Mouse (Mus musculus) heart, embryonic 11.5 days (tissue): ENCODE results near the gene Abr. TPM values are rescaled to one million over a fixed set of nuclear protein-coding genes. Genes with fewer than 3 reads are reported as not detected.

Experiments used
- ATAC-seq: fragments of 200-750 bp; cut with Nextera tagmentation; replicated peaks from 2 replicates; pipeline ENCODE4 v1.8.0; 2017; ENCODE audit warnings: moderate library complexity; ENCODE audit not compliant: insufficient number of reproducible peaks, low FRiP score, low TSS enrichment
- H3K27ac ChIP-seq: fragments of 300-500 bp; sonication (generic); 2 replicates; pipeline ENCODE4 v1.5.1; 2014; ENCODE audit warnings: mild to moderate bottlenecking, low read depth, low read length
- H3K27me3 ChIP-seq: fragments of 300-500 bp; sonication (generic); 2 replicates; pipeline ENCODE4 v1.6.1; 2014; ENCODE audit warnings: mild to moderate bottlenecking, low read length, mixed read lengths; ENCODE audit not compliant: control insufficient read depth, insufficient read depth
- H3K36me3 ChIP-seq: fragments of 300-500 bp; sonication (generic); 2 replicates; pipeline ENCODE4 v1.6.1; 2014; ENCODE audit warnings: mild to moderate bottlenecking, low read length, moderate library complexity, mixed read lengths; ENCODE audit not compliant: control insufficient read depth, insufficient read depth
- H3K4me1 ChIP-seq: fragments of 300-500 bp; sonication (generic); 2 replicates; pipeline ENCODE4 v1.6.1; 2014; ENCODE audit warnings: low read length; ENCODE audit not compliant: control insufficient read depth, insufficient read depth
- H3K4me2 ChIP-seq: fragments of 300-500 bp; sonication (generic); 2 replicates; pipeline ENCODE4 v1.6.1; 2014; ENCODE audit warnings: mild to moderate bottlenecking, moderate library complexity
- H3K4me3 ChIP-seq: fragments of 300-500 bp; sonication (generic); 2 replicates; pipeline ENCODE4 v1.5.1; 2014; ENCODE audit warnings: low read depth, low read length
- H3K9ac ChIP-seq: fragments of 300-500 bp; sonication (generic); 2 replicates; pipeline ENCODE4 v1.6.1; 2014; ENCODE audit warnings: mild to moderate bottlenecking, low read depth, low read length, moderate library complexity
- H3K9me3 ChIP-seq: fragments of 300-500 bp; sonication (generic); replicated peaks from 2 replicates; pipeline ENCODE4 v1.6.1; 2016; ENCODE audit warnings: low read length; ENCODE audit not compliant: control insufficient read depth
- WGBS: fragments of 180-500 bp; shearing (Covaris S2); extraction: QIAGEN DNeasy Blood & Tissue Kit; methylation state at CpG from one replicate; pipeline ENCODE4 v1.1.7; 2014; ENCODE audit not compliant: insufficient replicate concordance; 5-methylcytosine and 5-hydroxymethylcytosine counted together
- polyA plus RNA-seq: library from polyadenylated mRNA; unstranded; fragments of >200 nt; fragmentation: Nextera tagmentation; extraction: Ambion mirVana; gene quantifications from 2 replicates; pipeline ENCODE4 v1.2.1, GENCODE M21; 2014

Gene Abr
- polyA plus RNA-seq, 1 experiment from 2014 or later = 22.9 TPM

DNA sequence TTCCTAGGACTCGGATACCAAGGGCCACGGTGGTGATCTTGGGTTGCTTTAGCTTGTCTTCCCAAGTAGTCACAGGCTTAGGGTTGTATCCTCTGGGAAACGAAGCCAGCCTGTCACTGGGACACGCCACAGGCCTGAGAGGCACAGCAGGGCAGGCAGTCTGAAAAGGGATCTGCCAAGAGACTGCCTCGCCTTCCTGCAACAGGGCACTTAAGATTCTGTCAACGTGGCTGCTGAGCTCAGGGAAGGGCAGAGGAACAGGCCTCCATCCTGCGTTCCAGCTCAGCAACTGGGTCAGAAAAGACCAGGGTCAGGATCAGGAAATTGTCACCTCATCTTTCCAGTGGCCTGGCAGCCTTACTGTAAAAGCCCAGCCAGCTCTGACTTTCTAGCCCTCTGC, 192.6 kb downstream of the Abr start:
- Histone ChIP-seq H3K4me1 (peaks cover 54% of the 10 kb centered on the region), H3K9me3 (no peaks in the 10 kb centered on the region), H3K4me3 (no peak overlapping the region), H3K27ac (peak overlapping the region; percentile 85), H3K9ac (0 out of 2 replicates have a peak overlapping the region, but pooled peaks have one; percentile 17), H3K4me2 (no peak overlapping the region), H3K27me3 (no peaks in the 10 kb centered on the region), H3K36me3 (no peaks in the 10 kb centered on the region)
- ATAC-seq = no peak
- WGBS = 45% methylated on average over 7 of the region's 7 CpGs

GRCm38 (mm10) chr11:76429046-76429445, 193.1 kb downstream of the Abr start:
- peak overlapping the region; percentile 11; the same call in 1 of the 2 replicates for H3K9ac ChIP-seq

DNA sequence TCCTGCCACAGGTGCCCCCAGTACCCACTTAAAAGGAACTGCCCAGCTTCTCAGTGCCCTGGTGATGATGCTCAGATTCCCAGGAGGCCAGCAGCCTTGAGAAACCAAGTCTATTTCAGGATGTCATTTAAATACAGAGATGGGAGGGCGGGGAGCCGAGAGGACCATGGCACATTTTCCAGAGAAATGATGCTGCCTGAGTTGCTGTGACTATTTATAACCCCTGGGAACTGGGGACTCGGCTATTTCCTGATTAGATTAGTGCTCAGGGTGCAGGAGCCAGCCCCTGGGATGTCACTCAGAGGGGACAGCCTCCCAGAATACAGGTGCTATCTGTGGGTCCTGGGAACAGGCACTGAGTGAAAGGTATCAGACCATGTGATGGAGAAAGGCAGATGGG, 194.3 kb downstream of the Abr start:
- no peaks in the 10 kb centered on the region for H3K9me3 ChIP-seq
- 36% methylated on average over 3 of the region's 3 CpGs for WGBS
- no peak for ATAC-seq
- no peaks in the 10 kb centered on the region for H3K27me3 ChIP-seq
- H3K36me3 ChIP-seq = peaks cover 2% of the 10 kb centered on the region; the same call in 1 of the 2 replicates
- no peak overlapping the region for H3K4me3 ChIP-seq
- peak overlapping the region; percentile 33 for H3K4me2 ChIP-seq
- peaks cover 52% of the 10 kb centered on the region for H3K4me1 ChIP-seq
- no peak overlapping the region for H3K9ac ChIP-seq
- H3K27ac ChIP-seq = peak overlapping the region; percentile 85

More at GRCm38 (mm10) chr11:76429046-76429445, 193.1 kb downstream of the Abr start:
- no peak overlapping the region for H3K4me2 ChIP-seq
- peak overlapping the region; percentile 85 for H3K27ac ChIP-seq
- H3K27me3 ChIP-seq = no peaks in the 10 kb centered on the region
- H3K9me3 ChIP-seq = no peaks in the 10 kb centered on the region
- ATAC-seq = no peak
- peaks cover 54% of the 10 kb centered on the region for H3K4me1 ChIP-seq
- H3K36me3 ChIP-seq = 0 out of 2 replicates have a peak, but pooled peaks cover 1% of the 10 kb centered on the region
- WGBS = 54% methylated on average over 4 of the region's 4 CpGs
- no peak overlapping the region for H3K4me3 ChIP-seq

- H3K9ac ChIP-seq = no peak overlapping the region
- no peak for ATAC-seq
- no peak overlapping the region for H3K4me3 ChIP-seq
- H3K9me3 ChIP-seq = no peaks in the 10 kb centered on the region
- H3K4me1 ChIP-seq = peaks cover 41% of the 10 kb centered on the region
- H3K4me2 ChIP-seq = no peak overlapping the region
- H3K36me3 ChIP-seq = peaks cover 7% of the 10 kb centered on the region
- no peak overlapping the region for H3K27ac ChIP-seq
- H3K27me3 ChIP-seq = no peaks in the 10 kb centered on the region
- WGBS = 67% methylated on average over 6 of the region's 6 CpGs
Measured at GRCm38 (mm10) chr11:76425749-76426148, 196.4 kb downstream of the Abr start.

- H3K36me3 ChIP-seq = peaks cover 25% of the 10 kb centered on the region
- H3K27ac ChIP-seq = no peak overlapping the region
- no peak overlapping the region for H3K4me2 ChIP-seq
- H3K27me3 ChIP-seq = no peaks in the 10 kb centered on the region
- no peak overlapping the region for H3K4me3 ChIP-seq
- no peaks in the 10 kb centered on the region for H3K9me3 ChIP-seq
- no peak overlapping the region for H3K9ac ChIP-seq
- no peak for ATAC-seq
- H3K4me1 ChIP-seq = 0 out of 2 replicates have a peak, but pooled peaks cover under 1% of the 10 kb centered on the region
- WGBS = 74% methylated on average over 4 of the region's 4 CpGs
Measured at GRCm38 (mm10) chr11:76420896-76421295, 201.2 kb downstream of the Abr start.

DNA sequence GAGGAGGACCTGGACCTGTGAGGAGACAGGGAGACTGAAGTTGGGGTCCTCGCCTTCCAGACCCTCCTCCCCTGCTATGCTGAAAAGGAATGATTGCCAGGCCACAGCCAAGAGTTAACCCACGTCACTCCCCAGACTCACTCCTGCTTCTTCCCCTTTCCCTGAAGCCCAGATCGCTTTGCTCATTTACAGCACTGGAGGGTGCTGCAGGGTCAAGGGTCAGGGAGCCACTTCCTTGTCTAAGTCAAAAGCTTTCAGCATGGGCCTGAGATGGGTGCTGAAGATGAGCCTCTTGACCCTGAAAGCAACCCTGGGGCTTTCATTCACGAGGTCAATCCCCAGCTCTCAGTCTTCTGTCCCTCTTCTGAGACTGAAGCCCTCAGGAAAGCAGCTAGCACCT, 202.9 kb downstream of the Abr start:
- Histone ChIP-seq H3K36me3 (peaks cover 33% of the 10 kb centered on the region), H3K9ac (no peak overlapping the region), H3K9me3 (no peaks in the 10 kb centered on the region), H3K27me3 (no peaks in the 10 kb centered on the region), H3K4me1 (no peaks in the 10 kb centered on the region), H3K27ac (no peak overlapping the region), H3K4me2 (no peak overlapping the region), H3K4me3 (no peak overlapping the region)
- no peak for ATAC-seq
- 70% methylated on average over 4 of the region's 4 CpGs for WGBS

GRCm38 (mm10) chr11:76418423-76418822, 203.7 kb downstream of the Abr start:
- Histone ChIP-seq H3K27ac (no peak overlapping the region), H3K4me2 (no peak overlapping the region), H3K4me1 (no peaks in the 10 kb centered on the region), H3K9ac (no peak overlapping the region), H3K4me3 (no peak overlapping the region), H3K36me3 (peaks cover 33% of the 10 kb centered on the region), H3K9me3 (no peaks in the 10 kb centered on the region), H3K27me3 (no peaks in the 10 kb centered on the region)
- no peak for ATAC-seq
- 86% methylated on average over 8 of the region's 8 CpGs for WGBS

DNA sequence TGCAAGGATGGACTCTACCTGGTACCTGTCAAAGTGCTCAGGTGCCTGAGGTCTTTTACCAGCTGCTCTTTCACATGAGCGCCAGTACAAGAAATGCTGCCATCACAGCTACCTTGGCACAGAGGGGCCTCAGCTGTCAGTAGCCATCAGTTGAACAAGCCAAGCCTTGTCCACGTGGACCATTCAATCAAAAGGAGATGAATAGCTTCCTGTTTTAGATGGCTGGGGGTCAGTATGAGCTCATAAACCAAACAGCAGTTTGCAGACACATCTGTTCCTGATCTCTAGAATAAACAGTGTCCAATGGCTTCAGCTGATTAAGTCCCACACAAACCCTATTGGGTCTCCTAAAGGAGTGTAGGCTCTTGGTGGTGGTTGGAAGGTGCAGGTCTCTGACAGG, 206.1 kb downstream of the Abr start:
- Histone ChIP-seq H3K27me3 (no peaks in the 10 kb centered on the region), H3K36me3 (peaks cover 33% of the 10 kb centered on the region), H3K4me2 (no peak overlapping the region), H3K27ac (no peak overlapping the region), H3K4me3 (no peak overlapping the region), H3K4me1 (no peaks in the 10 kb centered on the region), H3K9me3 (no peaks in the 10 kb centered on the region), H3K9ac (no peak overlapping the region)
- no peak for ATAC-seq
- WGBS = 54% methylated on average over 2 of the region's 2 CpGs

DNA sequence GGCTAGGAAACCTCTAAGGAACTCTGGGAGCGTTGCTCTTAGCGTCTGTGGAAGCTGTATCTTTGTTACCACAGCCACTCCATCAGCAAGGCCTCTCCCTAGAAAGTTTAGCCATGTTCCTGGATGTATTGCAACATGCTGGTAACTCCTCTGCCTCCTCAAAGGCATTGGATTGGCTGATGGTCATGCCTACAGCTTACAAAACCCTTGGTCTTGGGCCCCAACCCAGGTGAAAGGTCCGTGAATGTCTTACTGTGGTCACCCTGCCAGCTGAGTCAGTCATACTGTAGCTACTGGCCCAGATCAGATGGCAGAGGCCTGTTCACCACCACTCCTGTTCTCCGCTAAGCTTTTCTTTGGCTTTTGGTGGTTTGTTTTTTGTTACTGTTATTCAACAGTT, 207.1 kb downstream of the Abr start:
- no peaks in the 10 kb centered on the region for H3K27me3 ChIP-seq
- ATAC-seq = no peak
- no peak overlapping the region for H3K27ac ChIP-seq
- H3K4me1 ChIP-seq = no peaks in the 10 kb centered on the region
- peaks cover 33% of the 10 kb centered on the region for H3K36me3 ChIP-seq
- H3K4me3 ChIP-seq = no peak overlapping the region
- no peaks in the 10 kb centered on the region for H3K9me3 ChIP-seq
- H3K4me2 ChIP-seq = no peak overlapping the region
- WGBS = 92% methylated on average over 4 of the region's 4 CpGs
- H3K9ac ChIP-seq = no peak overlapping the region
